Mouse (Mus musculus): Measurements from ENCODE around the gene Gm5580. TPM values are rescaled to one million over a fixed set of nuclear protein-coding genes. Genes with fewer than 3 reads are reported as not detected.
"Not testable (repeated sequence)": the region's sequence is repeated elsewhere in the genome, so short reads cannot be mapped to it uniquely, and the experiment has no call there.

The Gm5580 gene
- not detected in 3 replicates for total RNA-seq (2017)

GRCm38 (mm10) chr6:116550841-116551240 is at the start of gene Gm5580:
Gene Gm5580 (plus strand): TSS chr6:116551141.
- ATAC-seq (replicated peaks; ENCODE audit: insufficient number of reproducible peaks, low FRiP score, low TSS enrichment, poor library complexity, severe bottlenecking): not testable (repeated sequence)

DNA sequence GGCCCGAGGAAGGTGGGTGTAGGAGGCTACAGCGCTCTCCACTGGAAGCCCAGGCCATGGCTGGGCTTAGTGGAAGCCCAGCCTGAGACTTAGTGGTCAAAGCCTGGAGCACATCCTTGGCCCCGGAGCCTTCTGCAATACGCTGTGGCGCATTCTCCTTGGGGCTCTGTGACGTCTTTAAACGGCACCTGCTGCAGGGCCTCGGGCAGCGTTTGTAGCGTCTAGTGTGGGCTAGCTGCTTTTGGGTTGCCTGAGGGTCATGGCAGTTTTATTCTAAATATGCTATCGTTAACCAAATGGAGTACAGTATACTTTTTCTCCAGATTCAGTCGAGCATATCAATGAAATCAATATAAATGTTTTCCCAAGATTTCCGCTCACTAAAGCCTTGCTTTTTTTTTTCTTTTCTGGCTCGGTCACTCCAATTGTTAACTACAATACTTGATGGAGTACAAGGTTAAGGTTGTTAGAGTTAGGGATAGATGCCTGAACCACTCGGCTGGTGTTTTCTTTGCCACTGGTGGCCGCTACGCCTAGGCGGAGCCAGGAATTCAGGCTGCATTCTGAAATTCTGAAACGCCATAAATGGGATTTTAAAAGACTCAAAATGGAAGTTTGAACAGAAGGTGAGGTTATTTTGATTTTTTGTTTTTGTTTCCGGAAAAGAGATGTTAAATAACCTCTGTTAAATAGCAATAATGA is 44.5 kb upstream of the Gm5580 start, which contains the start of gene Olfr212:
Gene Olfr212, plus strand, starts transcription at position 215 of the 702 bp plus-strand sequence.
- ATAC-seq (replicated peaks; ENCODE audit: insufficient number of reproducible peaks, low FRiP score, low TSS enrichment, poor library complexity, severe bottlenecking): 0 out of 2 replicates have a peak, but pooled peaks have one; percentile 31

- no peak for ATAC-seq (replicated peaks; ENCODE audit: insufficient number of reproducible peaks, low FRiP score, low TSS enrichment, poor library complexity, severe bottlenecking)
These were observed 36.1 kb upstream of the Gm5580 start for GRCm38 (mm10) chr6:116514832-116515231.

- ATAC-seq (replicated peaks; ENCODE audit: insufficient number of reproducible peaks, low FRiP score, low TSS enrichment, poor library complexity, severe bottlenecking): no peak
These were observed 12.8 kb upstream of the Gm5580 start, which contains the start of gene Olfr213 for GRCm38 (mm10) chr6:116538156-116538555. Gene Olfr213 (plus strand): TSS chr6:116538456.

DNA sequence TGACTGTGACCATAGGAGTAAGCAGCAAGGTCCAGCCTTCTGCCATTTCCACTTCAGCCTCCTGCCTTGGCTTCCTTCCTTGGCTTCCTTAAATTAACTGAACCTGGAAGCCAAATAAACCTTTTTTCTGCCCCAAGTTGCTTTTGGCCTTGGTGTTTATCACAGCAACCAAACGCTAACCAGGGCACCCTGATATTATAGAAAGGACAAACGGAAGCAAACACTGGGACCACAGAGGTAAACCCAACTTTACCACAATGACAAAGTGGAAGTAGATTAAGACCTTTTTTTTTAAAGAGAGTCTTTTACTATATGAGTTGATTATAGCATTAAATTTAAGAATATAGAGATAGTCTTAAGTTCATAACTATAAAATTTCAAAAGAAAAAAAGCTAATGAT is 8.4 kb upstream of the Gm5580 start:
- no peak for ATAC-seq (replicated peaks; ENCODE audit: insufficient number of reproducible peaks, low FRiP score, low TSS enrichment, poor library complexity, severe bottlenecking)

- no peak for ATAC-seq (replicated peaks; ENCODE audit: insufficient number of reproducible peaks, low FRiP score, low TSS enrichment, poor library complexity, severe bottlenecking)
These were observed 3.0 kb downstream of the Gm5580 start, which contains the start of gene Olfr214 for GRCm38 (mm10) chr6:116553935-116554334. Gene Olfr214 (plus strand): TSS chr6:116554235.

- ATAC-seq (replicated peaks; ENCODE audit: insufficient number of reproducible peaks, low FRiP score, low TSS enrichment, poor library complexity, severe bottlenecking): no peak
These were observed 4.0 kb downstream of the Gm5580 start for GRCm38 (mm10) chr6:116554952-116555351.

DNA sequence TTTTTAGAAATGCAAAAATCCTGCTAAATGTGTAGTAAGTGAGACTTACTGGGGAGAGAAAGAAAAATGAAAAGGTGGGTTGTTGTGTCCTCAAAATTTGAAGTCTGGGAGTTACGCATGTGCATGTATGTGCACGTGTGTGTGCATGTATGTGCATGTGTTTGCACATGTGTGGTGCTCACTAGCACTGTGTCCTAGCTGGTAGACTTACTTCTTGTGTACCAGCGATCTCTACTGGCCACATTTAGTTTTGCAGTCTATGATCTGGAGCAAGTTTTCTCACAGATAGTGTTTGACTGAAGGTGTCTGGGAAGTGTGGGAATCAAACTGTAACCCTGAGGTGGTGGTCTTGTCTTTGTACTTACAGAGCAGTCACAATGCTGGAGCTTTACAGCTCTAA is 18.9 kb downstream of the Gm5580 start:
- peak; percentile 80 for ATAC-seq (replicated peaks; ENCODE audit: insufficient number of reproducible peaks, low FRiP score, low TSS enrichment, poor library complexity, severe bottlenecking)

- ATAC-seq (replicated peaks; ENCODE audit: insufficient number of reproducible peaks, low FRiP score, low TSS enrichment, poor library complexity, severe bottlenecking): no peak
These were observed 33.2 kb downstream of the Gm5580 start, which contains the start of gene Olfr215 for GRCm38 (mm10) chr6:116584095-116584494. Gene Olfr215 (minus strand): TSS chr6:116584195.

DNA sequence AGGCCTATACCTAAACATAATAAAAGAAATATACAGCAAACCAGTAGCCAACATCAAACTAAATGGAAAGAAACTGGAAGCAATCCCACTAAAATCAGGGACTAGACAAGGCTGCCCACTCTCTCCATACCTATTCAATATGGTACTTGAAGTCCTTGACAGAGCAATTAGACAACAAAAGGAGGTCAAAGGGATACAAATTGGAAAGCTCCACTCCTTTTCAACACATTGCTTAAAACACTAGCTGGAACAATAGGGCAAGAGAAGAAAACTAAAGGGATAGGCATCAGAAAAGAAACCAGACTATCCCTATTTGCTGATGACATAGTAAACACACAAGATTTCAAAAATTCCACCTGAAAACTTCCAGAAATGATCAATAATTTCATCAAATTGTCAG is 50.0 kb downstream of the Gm5580 start:
- ATAC-seq (replicated peaks; ENCODE audit: insufficient number of reproducible peaks, low FRiP score, low TSS enrichment, poor library complexity, severe bottlenecking): not testable (repeated sequence)

Other genes with a start within 250 kb of the Gm5580 start
- gene March8, start 213.1 kb upstream of the Gm5580 start, total RNA-seq (2017): 13.5 to 21.6 TPM (median 13.8 TPM) in 3 replicates
- 43.3 to 92.8 TPM (median 76.9 TPM) in 3 replicates for gene Alox5, start 90.0 kb upstream of the Gm5580 start, total RNA-seq (2017)
- gene Olfr211, start 62.0 kb upstream of the Gm5580 start, total RNA-seq (2017): not detected in 3 replicates
- not detected in 3 replicates for gene Olfr212, start 44.6 kb upstream of the Gm5580 start, total RNA-seq (2017)
- not detected in 3 replicates for gene Olfr213, start 12.7 kb upstream of the Gm5580 start, total RNA-seq (2017)
- not detected in 3 replicates for gene Olfr214, start 3.1 kb downstream of the Gm5580 start, total RNA-seq (2017)
- not detected in 3 replicates for gene Olfr215, start 33.1 kb downstream of the Gm5580 start, total RNA-seq (2017)
- 10.3 to 14.1 TPM (median 11.5 TPM) in 3 replicates for gene Zfp422, start 77.9 kb downstream of the Gm5580 start, total RNA-seq (2017)
- gene Depp1, start 99.5 kb downstream of the Gm5580 start, total RNA-seq (2017): 0.38 TPM in 1 of 3 replicates, not detected in the others
- 124 to 138 TPM (median 133 TPM) in 3 replicates for gene Rassf4, start 122.8 kb downstream of the Gm5580 start, total RNA-seq (2017)
- gene Tmem72, start 165.8 kb downstream of the Gm5580 start, total RNA-seq (2017): 0.29 to 0.68 TPM (median 0.32 TPM) in 3 replicates